Mouse (Mus musculus): Measurements from ENCODE around the gene Gm20388. TPM values are rescaled to one million over a fixed set of nuclear protein-coding genes. Genes with fewer than 3 reads are reported as not detected.

Gene Gm20388
- polyA plus RNA-seq, 1 experiment from 2014 or later, result 12.4 TPM

GRCm38 (mm10) chr8:121643384-121643783 lies 1732.7 kb downstream of the Gm20388 start:
- H3K36me3 ChIP-seq (ENCODE audit: control insufficient read depth, insufficient read depth, low read length), result no peaks in the 10 kb centered on the region
- no peak for ATAC-seq
- 47% methylated on average over 11 of the region's 11 CpGs for WGBS
- no peaks in the 10 kb centered on the region for H3K27me3 ChIP-seq (replicated peaks; ENCODE audit: control insufficient read depth, insufficient read depth, low read length)
- H3K4me1 ChIP-seq (ENCODE audit: control insufficient read depth, insufficient read depth, low read depth, low read length), result peaks cover 64% of the 10 kb centered on the region
- H3K4me2 ChIP-seq (ENCODE audit: low read length), result no peak overlapping the region
- H3K9ac ChIP-seq (ENCODE audit: low read depth, low read length), result no peak overlapping the region
- no peaks in the 10 kb centered on the region for H3K9me3 ChIP-seq (ENCODE audit: control insufficient read depth, low read length)
- no peak overlapping the region for H3K4me3 ChIP-seq (ENCODE audit: low read length)
- H3K27ac ChIP-seq (ENCODE audit: low read depth, low read length), result peak overlapping the region; percentile 57; the same call in 1 of the 2 replicates

GRCm38 (mm10) chr8:121647511-121648215 lies 1737.0 kb downstream of the Gm20388 start:
- H3K36me3 ChIP-seq (ENCODE audit: control insufficient read depth, insufficient read depth, low read length), result 0 out of 2 replicates have a peak, but pooled peaks cover 2% of the 10 kb centered on the region
- H3K27me3 ChIP-seq (replicated peaks; ENCODE audit: control insufficient read depth, insufficient read depth, low read length), result no peaks in the 10 kb centered on the region
- H3K4me3 ChIP-seq (ENCODE audit: low read length), result no peak overlapping the region
- no peaks in the 10 kb centered on the region for H3K9me3 ChIP-seq (ENCODE audit: control insufficient read depth, low read length)
- H3K4me2 ChIP-seq (ENCODE audit: low read length), result no peak overlapping the region
- H3K4me1 ChIP-seq (ENCODE audit: control insufficient read depth, insufficient read depth, low read depth, low read length), result peaks cover 78% of the 10 kb centered on the region
- H3K27ac ChIP-seq (ENCODE audit: low read depth, low read length), result no peak overlapping the region
- no peak overlapping the region for H3K9ac ChIP-seq (ENCODE audit: low read depth, low read length)
- ATAC-seq, result no peak
- 78% methylated on average over 12 of the region's 12 CpGs for WGBS

GRCm38 (mm10) chr8:121648451-121648850 lies 1737.8 kb downstream of the Gm20388 start:
- H3K27ac ChIP-seq (ENCODE audit: low read depth, low read length), result no peak overlapping the region
- no peaks in the 10 kb centered on the region for H3K27me3 ChIP-seq (replicated peaks; ENCODE audit: control insufficient read depth, insufficient read depth, low read length)
- peak overlapping the region; percentile 23 for H3K4me3 ChIP-seq (ENCODE audit: low read length)
- H3K36me3 ChIP-seq (ENCODE audit: control insufficient read depth, insufficient read depth, low read length), result 0 out of 2 replicates have a peak, but pooled peaks cover 2% of the 10 kb centered on the region
- no peaks in the 10 kb centered on the region for H3K9me3 ChIP-seq (ENCODE audit: control insufficient read depth, low read length)
- 49% methylated on average over 16 of the region's 16 CpGs for WGBS
- peak overlapping the region; percentile 29; the same call in 1 of the 2 replicates for H3K9ac ChIP-seq (ENCODE audit: low read depth, low read length)
- no peak for ATAC-seq
- H3K4me2 ChIP-seq (ENCODE audit: low read length), result peak overlapping the region; percentile 98
- H3K4me1 ChIP-seq (ENCODE audit: control insufficient read depth, insufficient read depth, low read depth, low read length), result peaks cover 70% of the 10 kb centered on the region

GRCm38 (mm10) chr8:121649423-121649822 lies 1738.8 kb downstream of the Gm20388 start:
- WGBS, result 66% methylated on average over 5 of the region's 5 CpGs
- Histone ChIP-seq H3K36me3 (ENCODE audit: control insufficient read depth, insufficient read depth, low read length) (0 out of 2 replicates have a peak, but pooled peaks cover 2% of the 10 kb centered on the region), H3K4me1 (ENCODE audit: control insufficient read depth, insufficient read depth, low read depth, low read length) (peaks cover 70% of the 10 kb centered on the region), H3K9me3 (ENCODE audit: control insufficient read depth, low read length) (no peaks in the 10 kb centered on the region), H3K4me3 (ENCODE audit: low read length) (peak overlapping the region; percentile 74), H3K9ac (ENCODE audit: low read depth, low read length) (peak overlapping the region; percentile 60; the same call in 1 of the 2 replicates), H3K27me3 (replicated peaks; ENCODE audit: control insufficient read depth, insufficient read depth, low read length) (no peaks in the 10 kb centered on the region), H3K27ac (ENCODE audit: low read depth, low read length) (no peak overlapping the region), H3K4me2 (ENCODE audit: low read length) (peak overlapping the region; percentile 98)
- ATAC-seq, result no peak

GRCm38 (mm10) chr8:121649904-121650303 lies 1739.3 kb downstream of the Gm20388 start:
- Histone ChIP-seq H3K36me3 (ENCODE audit: control insufficient read depth, insufficient read depth, low read length) (0 out of 2 replicates have a peak, but pooled peaks cover 2% of the 10 kb centered on the region), H3K9me3 (ENCODE audit: control insufficient read depth, low read length) (no peaks in the 10 kb centered on the region), H3K4me3 (ENCODE audit: low read length) (peak overlapping the region; percentile 74), H3K9ac (ENCODE audit: low read depth, low read length) (peak overlapping the region; percentile 60), H3K27me3 (replicated peaks; ENCODE audit: control insufficient read depth, insufficient read depth, low read length) (no peaks in the 10 kb centered on the region), H3K27ac (ENCODE audit: low read depth, low read length) (no peak overlapping the region; the same call in 1 of the 2 replicates), H3K4me2 (ENCODE audit: low read length) (peak overlapping the region; percentile 98), H3K4me1 (ENCODE audit: control insufficient read depth, insufficient read depth, low read depth, low read length) (peaks cover 68% of the 10 kb centered on the region)
- WGBS, result 15% methylated on average over 10 of the region's 10 CpGs
- no peak for ATAC-seq

- H3K4me1 ChIP-seq (ENCODE audit: control insufficient read depth, insufficient read depth, low read depth, low read length), result peaks cover 62% of the 10 kb centered on the region
- H3K27ac ChIP-seq (ENCODE audit: low read depth, low read length), result no peak overlapping the region; the same call in 1 of the 2 replicates
- H3K36me3 ChIP-seq (ENCODE audit: control insufficient read depth, insufficient read depth, low read length), result 0 out of 2 replicates have a peak, but pooled peaks cover 2% of the 10 kb centered on the region
- WGBS, result 52% methylated on average over 20 of the region's 20 CpGs
- peak overlapping the region; percentile 74 for H3K4me3 ChIP-seq (ENCODE audit: low read length)
- H3K9me3 ChIP-seq (ENCODE audit: control insufficient read depth, low read length), result no peaks in the 10 kb centered on the region
- peak overlapping the region; percentile 86 for H3K9ac ChIP-seq (ENCODE audit: low read depth, low read length)
- H3K27me3 ChIP-seq (replicated peaks; ENCODE audit: control insufficient read depth, insufficient read depth, low read length), result no peaks in the 10 kb centered on the region
- no peak for ATAC-seq
- peak overlapping the region; percentile 98 for H3K4me2 ChIP-seq (ENCODE audit: low read length)
Measured at GRCm38 (mm10) chr8:121650389-121651307, 1740.0 kb downstream of the Gm20388 start.

- 5% methylated on average over 46 of the region's 47 CpGs for WGBS
- peak overlapping the region; percentile 86 for H3K9ac ChIP-seq (ENCODE audit: low read depth, low read length)
- no peaks in the 10 kb centered on the region for H3K9me3 ChIP-seq (ENCODE audit: control insufficient read depth, low read length)
- peak overlapping the region; percentile 74 for H3K4me3 ChIP-seq (ENCODE audit: low read length)
- H3K36me3 ChIP-seq (ENCODE audit: control insufficient read depth, insufficient read depth, low read length), result 0 out of 2 replicates have a peak, but pooled peaks cover 2% of the 10 kb centered on the region
- no peak for ATAC-seq
- no peaks in the 10 kb centered on the region for H3K27me3 ChIP-seq (replicated peaks; ENCODE audit: control insufficient read depth, insufficient read depth, low read length)
- peak overlapping the region; percentile 76 for H3K27ac ChIP-seq (ENCODE audit: low read depth, low read length)
- peaks cover 56% of the 10 kb centered on the region for H3K4me1 ChIP-seq (ENCODE audit: control insufficient read depth, insufficient read depth, low read depth, low read length)
- H3K4me2 ChIP-seq (ENCODE audit: low read length), result peak overlapping the region; percentile 98
Measured at GRCm38 (mm10) chr8:121651308-121651873, 1740.8 kb downstream of the Gm20388 start.

GRCm38 (mm10) chr8:121651874-121652361 lies 1741.3 kb downstream of the Gm20388 start:
- no peaks in the 10 kb centered on the region for H3K27me3 ChIP-seq (replicated peaks; ENCODE audit: control insufficient read depth, insufficient read depth, low read length)
- H3K36me3 ChIP-seq (ENCODE audit: control insufficient read depth, insufficient read depth, low read length), result 0 out of 2 replicates have a peak, but pooled peaks cover 2% of the 10 kb centered on the region
- peak overlapping the region; percentile 86 for H3K9ac ChIP-seq (ENCODE audit: low read depth, low read length)
- 0% methylated on average over 52 of the region's 56 CpGs for WGBS
- H3K9me3 ChIP-seq (ENCODE audit: control insufficient read depth, low read length), result no peaks in the 10 kb centered on the region
- ATAC-seq, result no peak
- peak overlapping the region; percentile 76 for H3K27ac ChIP-seq (ENCODE audit: low read depth, low read length)
- H3K4me3 ChIP-seq (ENCODE audit: low read length), result peak overlapping the region; percentile 74
- peak overlapping the region; percentile 98 for H3K4me2 ChIP-seq (ENCODE audit: low read length)
- peaks cover 52% of the 10 kb centered on the region for H3K4me1 ChIP-seq (ENCODE audit: control insufficient read depth, insufficient read depth, low read depth, low read length)
